Mouse (Mus musculus): ENCODE results near the gene Dtd1. TPM values are rescaled to one million over a fixed set of nuclear protein-coding genes. Genes with fewer than 3 reads are reported as not detected.
"Not testable (repeated sequence)": the region's sequence is repeated elsewhere in the genome, so short reads cannot be mapped to it uniquely, and the experiment has no call there.

The Dtd1 gene
- polyA plus RNA-seq (2015; fragmentation: Nextera tagmentation; extraction: Ambion mirVana), result 80.8 and 89.8 TPM in 2 replicates

- peak within 1 kb of the TSS; percentile 57 for H3K4me3 ChIP-seq (replicated peaks)
- 3% methylated on average over 44 of the region's 50 CpGs for WGBS
Observed at GRCm38 (mm10) chr2:144599831-144600687, at the start of gene Dtd1. Gene Dtd1, plus strand, starts transcription at chr2:144599897.

GRCm38 (mm10) chr2:144550529-144550928 lies 49.2 kb upstream of the Dtd1 start, which contains the start of gene Rbbp9:
Gene Rbbp9, minus strand, starts transcription at chr2:144550869.
- Histone ChIP-seq H3K9ac (replicated peaks) (peak within 1 kb of the TSS; percentile 86), H3K4me1 (replicated peaks) (peaks cover 15% of the 10 kb centered on the region), H3K27me3 (no peaks in the 10 kb centered on the region), H3K9me3 (no peaks in the 10 kb centered on the region), H3K4me2 (replicated peaks) (peak within 1 kb of the TSS; percentile 73), H3K27ac (peak within 1 kb of the TSS; percentile 83), H3K4me3 (replicated peaks) (peak within 1 kb of the TSS; percentile 80), H3K36me3 (peaks cover 21% of the 10 kb centered on the region)
- WGBS, result under 1% methylated on average over 17 of the region's 17 CpGs
- ATAC-seq, result peak; percentile 99

More at GRCm38 (mm10) chr2:144599831-144600687, at the start of gene Dtd1:
- peaks cover 3% of the 10 kb centered on the region; the same call in 1 of the 2 replicates for H3K4me1 ChIP-seq (replicated peaks)
- peak within 1 kb of the TSS; percentile 68 for H3K27ac ChIP-seq
- no peaks in the 10 kb centered on the region for H3K9me3 ChIP-seq
- H3K27me3 ChIP-seq, result no peaks in the 10 kb centered on the region
- ATAC-seq, result peak; percentile 94
- H3K4me2 ChIP-seq (replicated peaks), result peak within 1 kb of the TSS; percentile 60
- peaks cover 7% of the 10 kb centered on the region; the same call in 1 of the 2 replicates for H3K36me3 ChIP-seq
- H3K9ac ChIP-seq (replicated peaks), result peak within 1 kb of the TSS; percentile 86

GRCm38 (mm10) chr2:144553905-144554304 lies 45.8 kb upstream of the Dtd1 start:
- 97% methylated on average over 3 of the region's 3 CpGs for WGBS
- H3K4me3 ChIP-seq (replicated peaks), result no peak overlapping the region
- no peaks in the 10 kb centered on the region for H3K27me3 ChIP-seq
- no peak overlapping the region for H3K9ac ChIP-seq (replicated peaks)
- H3K9me3 ChIP-seq, result no peaks in the 10 kb centered on the region
- H3K4me2 ChIP-seq (replicated peaks), result no peak overlapping the region
- H3K27ac ChIP-seq, result no peak overlapping the region
- H3K4me1 ChIP-seq (replicated peaks), result peaks cover 30% of the 10 kb centered on the region
- no peaks in the 10 kb centered on the region for H3K36me3 ChIP-seq
- ATAC-seq, result no peak

- peak overlapping the region; percentile 81 for H3K4me3 ChIP-seq (replicated peaks)
- no peaks in the 10 kb centered on the region for H3K9me3 ChIP-seq
- peak overlapping the region; percentile 64 for H3K9ac ChIP-seq (replicated peaks)
- 3% methylated on average over 14 of the region's 14 CpGs for WGBS
- H3K27ac ChIP-seq, result peak overlapping the region; percentile 74
- no peaks in the 10 kb centered on the region for H3K27me3 ChIP-seq
- peaks cover 8% of the 10 kb centered on the region for H3K36me3 ChIP-seq
- ATAC-seq, result no peak
- H3K4me1 ChIP-seq (replicated peaks), result peaks cover 20% of the 10 kb centered on the region
- peak overlapping the region; percentile 63 for H3K4me2 ChIP-seq (replicated peaks)
Observed at GRCm38 (mm10) chr2:144555286-144555819, 44.3 kb upstream of the Dtd1 start.

GRCm38 (mm10) chr2:144555820-144556552 lies 43.7 kb upstream of the Dtd1 start, which contains the start of gene Sec23b:
Gene Sec23b, plus strand, starts transcription at chr2:144556229.
- ATAC-seq, result peak; percentile 99
- under 1% methylated on average over 44 of the region's 44 CpGs for WGBS
- H3K27me3 ChIP-seq, result no peaks in the 10 kb centered on the region
- peak within 1 kb of the TSS; percentile 67 for H3K4me2 ChIP-seq (replicated peaks)
- peaks cover 8% of the 10 kb centered on the region for H3K36me3 ChIP-seq
- peak within 1 kb of the TSS; percentile 81 for H3K4me3 ChIP-seq (replicated peaks)
- peak within 1 kb of the TSS; percentile 76 for H3K9ac ChIP-seq (replicated peaks)
- H3K4me1 ChIP-seq (replicated peaks), result peaks cover 20% of the 10 kb centered on the region
- H3K27ac ChIP-seq, result peak within 1 kb of the TSS; percentile 74
- no peaks in the 10 kb centered on the region for H3K9me3 ChIP-seq

GRCm38 (mm10) chr2:144588723-144589122 lies 11.0 kb upstream of the Dtd1 start:
- Histone ChIP-seq H3K27me3 (no peaks in the 10 kb centered on the region), H3K36me3 (peaks cover 60% of the 10 kb centered on the region), H3K27ac (no peak overlapping the region), H3K4me2 (replicated peaks) (no peak overlapping the region), H3K4me3 (replicated peaks) (no peak overlapping the region), H3K9me3 (no peaks in the 10 kb centered on the region), H3K9ac (replicated peaks) (no peak overlapping the region), H3K4me1 (replicated peaks) (no peaks in the 10 kb centered on the region)
- WGBS, result 85% methylated on average over 4 of the region's 4 CpGs
- ATAC-seq, result no peak

- ATAC-seq; H3K4me3 ChIP-seq (replicated peaks): not testable (repeated sequence)
- WGBS, result 68% methylated on average over 8 of the region's 8 CpGs
Observed at GRCm38 (mm10) chr2:144593036-144593435, 6.7 kb upstream of the Dtd1 start.

GRCm38 (mm10) chr2:144593951-144594651 lies 5.6 kb upstream of the Dtd1 start, which contains the start of gene Smim26:
Gene Smim26, plus strand, starts transcription at chr2:144594054.
- Histone ChIP-seq H3K4me2 (replicated peaks) (peak within 1 kb of the TSS; percentile 60), H3K27me3 (no peaks in the 10 kb centered on the region), H3K9me3 (no peaks in the 10 kb centered on the region), H3K4me1 (replicated peaks) (peaks cover 5% of the 10 kb centered on the region; the same call in 1 of the 2 replicates), H3K27ac (no peak within 1 kb of the TSS), H3K9ac (replicated peaks) (peak within 1 kb of the TSS; percentile 69), H3K36me3 (peaks cover 14% of the 10 kb centered on the region), H3K4me3 (replicated peaks) (peak within 1 kb of the TSS; percentile 59)
- WGBS, result 2% methylated on average over 31 of the region's 31 CpGs
- peak; percentile 98 for ATAC-seq

More at GRCm38 (mm10) chr2:144593036-144593435, 6.7 kb upstream of the Dtd1 start:
- not testable (repeated sequence) for H3K9me3 ChIP-seq; H3K4me2 ChIP-seq (replicated peaks); H3K4me1 ChIP-seq (replicated peaks); H3K27ac ChIP-seq; H3K27me3 ChIP-seq; H3K9ac ChIP-seq (replicated peaks)
- peaks cover 25% of the 10 kb centered on the region for H3K36me3 ChIP-seq

- H3K9ac ChIP-seq (replicated peaks), result no peak overlapping the region
- H3K4me3 ChIP-seq (replicated peaks), result no peak overlapping the region
- H3K4me1 ChIP-seq (replicated peaks), result peaks cover 9% of the 10 kb centered on the region
- no peaks in the 10 kb centered on the region for H3K27me3 ChIP-seq
- no peaks in the 10 kb centered on the region for H3K9me3 ChIP-seq
- no peak overlapping the region for H3K27ac ChIP-seq
- ATAC-seq, result no peak
- peaks cover 4% of the 10 kb centered on the region; the same call in 1 of the 2 replicates for H3K36me3 ChIP-seq
- H3K4me2 ChIP-seq (replicated peaks), result no peak overlapping the region
- WGBS, result 69% methylated on average over 2 of the region's 2 CpGs
Observed at GRCm38 (mm10) chr2:144598006-144598405, 1.7 kb upstream of the Dtd1 start.

- H3K4me2 ChIP-seq (replicated peaks), result no peak overlapping the region
- no peak overlapping the region for H3K9ac ChIP-seq (replicated peaks)
- H3K4me3 ChIP-seq (replicated peaks), result no peak overlapping the region
- no peaks in the 10 kb centered on the region for H3K27me3 ChIP-seq
- 96% methylated on average over 1 of the region's 1 CpGs for WGBS
- no peaks in the 10 kb centered on the region for H3K9me3 ChIP-seq
- ATAC-seq, result no peak
- H3K36me3 ChIP-seq, result peaks cover 10% of the 10 kb centered on the region
- H3K27ac ChIP-seq, result no peak overlapping the region
- H3K4me1 ChIP-seq (replicated peaks), result peaks cover 3% of the 10 kb centered on the region; the same call in 1 of the 2 replicates
Observed at GRCm38 (mm10) chr2:144601576-144601975, 1.9 kb downstream of the Dtd1 start.

GRCm38 (mm10) chr2:144613956-144614355 lies 14.3 kb downstream of the Dtd1 start:
- no peaks in the 10 kb centered on the region for H3K4me1 ChIP-seq (replicated peaks)
- H3K27ac ChIP-seq, result no peak overlapping the region
- no peak overlapping the region for H3K4me2 ChIP-seq (replicated peaks)
- H3K9ac ChIP-seq (replicated peaks), result no peak overlapping the region
- 0 out of 2 replicates have a peak, but pooled peaks cover 6% of the 10 kb centered on the region for H3K9me3 ChIP-seq
- H3K27me3 ChIP-seq, result no peaks in the 10 kb centered on the region
- no peaks in the 10 kb centered on the region for H3K36me3 ChIP-seq
- 95% methylated on average over 6 of the region's 6 CpGs for WGBS
- H3K4me3 ChIP-seq (replicated peaks), result no peak overlapping the region
- no peak for ATAC-seq
